Mouse (Mus musculus): ENCODE results near the gene Prg4. TPM values are rescaled to one million over a fixed set of nuclear protein-coding genes. Genes with fewer than 3 reads are reported as not detected.

Gene Prg4
- polyA plus RNA-seq (2015; fragmentation: Nextera tagmentation; extraction: Ambion mirVana) = 0.92 and 0.95 TPM in 2 replicates

- no peaks in the 10 kb centered on the region for H3K9me3 ChIP-seq (replicated peaks)
- no peak for ATAC-seq (ENCODE audit: low FRiP score)
- H3K27me3 ChIP-seq (replicated peaks) = no peaks in the 10 kb centered on the region
- H3K4me2 ChIP-seq = no peak within 1 kb of the TSS
- H3K4me1 ChIP-seq = no peaks in the 10 kb centered on the region
- no peaks in the 10 kb centered on the region for H3K36me3 ChIP-seq
- no peak within 1 kb of the TSS for H3K9ac ChIP-seq (replicated peaks)
- H3K4me3 ChIP-seq (replicated peaks) = no peak within 1 kb of the TSS
- WGBS = 92% methylated on average over 3 of the region's 3 CpGs
- no peak within 1 kb of the TSS for H3K27ac ChIP-seq (replicated peaks)
Measured at GRCm38 (mm10) chr1:150466132-150466531, at the start of gene Prg4. Gene Prg4 (minus strand): TSS chr1:150466165.

GRCm38 (mm10) chr1:150513041-150513440 is 47.1 kb upstream of the Prg4 start:
- Histone ChIP-seq H3K9ac (replicated peaks) (no peak overlapping the region), H3K36me3 (no peaks in the 10 kb centered on the region), H3K9me3 (replicated peaks) (no peaks in the 10 kb centered on the region), H3K27me3 (replicated peaks) (no peaks in the 10 kb centered on the region), H3K4me1 (no peaks in the 10 kb centered on the region), H3K27ac (replicated peaks) (no peak overlapping the region), H3K4me2 (no peak overlapping the region), H3K4me3 (replicated peaks) (no peak overlapping the region)
- ATAC-seq (ENCODE audit: low FRiP score) = no peak
- WGBS = 91% methylated on average over 2 of the region's 2 CpGs

- no peaks in the 10 kb centered on the region for H3K9me3 ChIP-seq (replicated peaks)
- H3K36me3 ChIP-seq = no peaks in the 10 kb centered on the region
- H3K4me1 ChIP-seq = no peaks in the 10 kb centered on the region
- WGBS = 76% methylated on average over 2 of the region's 2 CpGs
- no peak for ATAC-seq (ENCODE audit: low FRiP score)
- H3K27ac ChIP-seq (replicated peaks) = no peak overlapping the region
- H3K27me3 ChIP-seq (replicated peaks) = no peaks in the 10 kb centered on the region
- no peak overlapping the region for H3K4me3 ChIP-seq (replicated peaks)
- no peak overlapping the region for H3K4me2 ChIP-seq
- H3K9ac ChIP-seq (replicated peaks) = no peak overlapping the region
Measured at GRCm38 (mm10) chr1:150505794-150506193, 39.8 kb upstream of the Prg4 start.

- Histone ChIP-seq H3K27ac (replicated peaks) (no peak overlapping the region), H3K4me1 (no peaks in the 10 kb centered on the region), H3K36me3 (no peaks in the 10 kb centered on the region), H3K9ac (replicated peaks) (no peak overlapping the region), H3K4me2 (no peak overlapping the region), H3K9me3 (replicated peaks) (no peaks in the 10 kb centered on the region), H3K4me3 (replicated peaks) (no peak overlapping the region), H3K27me3 (replicated peaks) (no peaks in the 10 kb centered on the region)
- ATAC-seq (ENCODE audit: low FRiP score) = no peak
- 88% methylated on average over 4 of the region's 4 CpGs for WGBS
Measured at GRCm38 (mm10) chr1:150503321-150503720, 37.4 kb upstream of the Prg4 start.

GRCm38 (mm10) chr1:150498177-150498576 is 32.2 kb upstream of the Prg4 start:
- Histone ChIP-seq H3K4me1 (no peaks in the 10 kb centered on the region), H3K9me3 (replicated peaks) (no peaks in the 10 kb centered on the region), H3K36me3 (no peaks in the 10 kb centered on the region), H3K27me3 (replicated peaks) (no peaks in the 10 kb centered on the region), H3K9ac (replicated peaks) (no peak overlapping the region), H3K4me2 (no peak overlapping the region), H3K4me3 (replicated peaks) (no peak overlapping the region), H3K27ac (replicated peaks) (no peak overlapping the region)
- ATAC-seq (ENCODE audit: low FRiP score) = no peak
- 82% methylated on average over 2 of the region's 2 CpGs for WGBS

- WGBS = 73% methylated on average over 2 of the region's 2 CpGs
- Histone ChIP-seq H3K4me3 (replicated peaks) (no peak overlapping the region), H3K9me3 (replicated peaks) (no peaks in the 10 kb centered on the region), H3K4me1 (no peaks in the 10 kb centered on the region), H3K27me3 (replicated peaks) (no peaks in the 10 kb centered on the region), H3K27ac (replicated peaks) (no peak overlapping the region), H3K36me3 (no peaks in the 10 kb centered on the region), H3K9ac (replicated peaks) (no peak overlapping the region), H3K4me2 (no peak overlapping the region)
- no peak for ATAC-seq (ENCODE audit: low FRiP score)
Measured at GRCm38 (mm10) chr1:150497690-150498089, 31.7 kb upstream of the Prg4 start.

- Histone ChIP-seq H3K27me3 (replicated peaks) (no peaks in the 10 kb centered on the region), H3K9me3 (replicated peaks) (no peaks in the 10 kb centered on the region), H3K9ac (replicated peaks) (no peak overlapping the region), H3K27ac (replicated peaks) (no peak overlapping the region), H3K4me1 (no peaks in the 10 kb centered on the region), H3K4me2 (no peak overlapping the region), H3K36me3 (no peaks in the 10 kb centered on the region), H3K4me3 (replicated peaks) (no peak overlapping the region)
- no peak for ATAC-seq (ENCODE audit: low FRiP score)
- 84% methylated on average over 6 of the region's 6 CpGs for WGBS
Measured at GRCm38 (mm10) chr1:150496626-150497302, 30.8 kb upstream of the Prg4 start.

GRCm38 (mm10) chr1:150489148-150489547 is 23.2 kb upstream of the Prg4 start:
- no peak overlapping the region for H3K4me2 ChIP-seq
- ATAC-seq (ENCODE audit: low FRiP score) = no peak
- no peak overlapping the region for H3K9ac ChIP-seq (replicated peaks)
- H3K27ac ChIP-seq (replicated peaks) = no peak overlapping the region
- 88% methylated on average over 2 of the region's 2 CpGs for WGBS
- H3K4me1 ChIP-seq = no peaks in the 10 kb centered on the region
- no peaks in the 10 kb centered on the region for H3K36me3 ChIP-seq
- H3K4me3 ChIP-seq (replicated peaks) = no peak overlapping the region
- no peaks in the 10 kb centered on the region for H3K27me3 ChIP-seq (replicated peaks)
- H3K9me3 ChIP-seq (replicated peaks) = no peaks in the 10 kb centered on the region

- Histone ChIP-seq H3K4me3 (replicated peaks) (no peak overlapping the region), H3K36me3 (no peaks in the 10 kb centered on the region), H3K27me3 (replicated peaks) (no peaks in the 10 kb centered on the region), H3K9ac (replicated peaks) (no peak overlapping the region), H3K9me3 (replicated peaks) (no peaks in the 10 kb centered on the region), H3K27ac (replicated peaks) (no peak overlapping the region), H3K4me1 (no peaks in the 10 kb centered on the region), H3K4me2 (no peak overlapping the region)
- 76% methylated on average over 5 of the region's 5 CpGs for WGBS
- ATAC-seq (ENCODE audit: low FRiP score) = no peak
Measured at GRCm38 (mm10) chr1:150480674-150481073, 14.7 kb upstream of the Prg4 start.

- H3K9ac ChIP-seq (replicated peaks) = no peak overlapping the region
- H3K36me3 ChIP-seq = no peaks in the 10 kb centered on the region
- no peak overlapping the region for H3K27ac ChIP-seq (replicated peaks)
- H3K4me1 ChIP-seq = no peaks in the 10 kb centered on the region
- H3K27me3 ChIP-seq (replicated peaks) = no peaks in the 10 kb centered on the region
- H3K9me3 ChIP-seq (replicated peaks) = no peaks in the 10 kb centered on the region
- ATAC-seq (ENCODE audit: low FRiP score) = no peak
- 89% methylated on average over 7 of the region's 7 CpGs for WGBS
- H3K4me3 ChIP-seq (replicated peaks) = no peak overlapping the region
- no peak overlapping the region for H3K4me2 ChIP-seq
Measured at GRCm38 (mm10) chr1:150472525-150472924, 6.6 kb upstream of the Prg4 start.

- no peak overlapping the region for H3K4me2 ChIP-seq
- no peaks in the 10 kb centered on the region for H3K9me3 ChIP-seq (replicated peaks)
- ATAC-seq (ENCODE audit: low FRiP score) = no peak
- 86% methylated on average over 3 of the region's 3 CpGs for WGBS
- H3K36me3 ChIP-seq = no peaks in the 10 kb centered on the region
- H3K27ac ChIP-seq (replicated peaks) = no peak overlapping the region
- no peaks in the 10 kb centered on the region for H3K27me3 ChIP-seq (replicated peaks)
- H3K4me3 ChIP-seq (replicated peaks) = no peak overlapping the region
- H3K9ac ChIP-seq (replicated peaks) = no peak overlapping the region
- no peaks in the 10 kb centered on the region for H3K4me1 ChIP-seq
Measured at GRCm38 (mm10) chr1:150469992-150470391, 4.0 kb upstream of the Prg4 start.

- H3K9ac ChIP-seq (replicated peaks) = no peak overlapping the region
- H3K4me1 ChIP-seq = no peaks in the 10 kb centered on the region
- no peaks in the 10 kb centered on the region for H3K27me3 ChIP-seq (replicated peaks)
- no peak overlapping the region for H3K27ac ChIP-seq (replicated peaks)
- no peaks in the 10 kb centered on the region for H3K36me3 ChIP-seq
- no peak overlapping the region for H3K4me3 ChIP-seq (replicated peaks)
- H3K9me3 ChIP-seq (replicated peaks) = no peaks in the 10 kb centered on the region
- WGBS = 90% methylated on average over 10 of the region's 10 CpGs
- ATAC-seq (ENCODE audit: low FRiP score) = no peak
- no peak overlapping the region for H3K4me2 ChIP-seq
Measured at GRCm38 (mm10) chr1:150465364-150465763, 601 bp downstream of the Prg4 start.

Data from neural tube, embryonic 15.5 days (tissue).